Mouse (Mus musculus) stomach, embryonic 14.5 days (tissue): ENCODE data around the gene Sh3bgrl. TPM values are rescaled to one million over a fixed set of nuclear protein-coding genes. Genes with fewer than 3 reads are reported as not detected.
"Not testable (repeated sequence)": the region's sequence is repeated elsewhere in the genome, so short reads cannot be mapped to it uniquely, and the experiment has no call there.

ENCODE experiments used
- ATAC-seq: fragments of 200-750 bp; cut with Nextera tagmentation; 2 replicates; pipeline ENCODE4 v1.8.0; 2017; ENCODE audit warnings: low read depth, moderate TSS enrichment; ENCODE audit not compliant: insufficient number of reproducible peaks, insufficient read depth, low FRiP score
- H3K27ac ChIP-seq: fragments of 300-500 bp; sonication (generic); 2 replicates; pipeline ENCODE4 v1.5.1; 2014; ENCODE audit warnings: mild to moderate bottlenecking, low read length, moderate library complexity, mixed read lengths
- H3K27me3 ChIP-seq: fragments of 300-500 bp; sonication (generic); 2 replicates; pipeline ENCODE4 v1.6.1; 2014; ENCODE audit warnings: low read length, control low read depth, mixed read lengths; ENCODE audit not compliant: control insufficient read depth, insufficient read depth
- H3K36me3 ChIP-seq: fragments of 300-500 bp; sonication (generic); 2 replicates; pipeline ENCODE4 v1.6.1; 2014; ENCODE audit warnings: mild to moderate bottlenecking, control low read depth, low read length, moderate library complexity, mixed read lengths; ENCODE audit not compliant: control insufficient read depth, insufficient read depth
- H3K4me1 ChIP-seq: fragments of 300-500 bp; sonication (generic); 2 replicates; pipeline ENCODE4 v1.6.1; 2014; ENCODE audit warnings: low read length, control low read depth, mixed read lengths; ENCODE audit not compliant: control insufficient read depth, insufficient read depth
- H3K4me2 ChIP-seq: fragments of 300-500 bp; sonication (generic); replicated peaks from 2 replicates; pipeline ENCODE4 v1.6.1; 2014; ENCODE audit warnings: low read depth, low read length, control low read depth
- H3K4me3 ChIP-seq: fragments of 300-500 bp; sonication (generic); 2 replicates; pipeline ENCODE4 v1.5.1; 2014; ENCODE audit warnings: low read depth, low read length, control low read depth
- H3K9ac ChIP-seq: fragments of 300-500 bp; sonication (generic); replicated peaks from 2 replicates; pipeline ENCODE4 v1.6.1; 2014; ENCODE audit warnings: low read depth, mild to moderate bottlenecking, control low read depth, low read length, moderate library complexity, mixed read lengths
- H3K9me3 ChIP-seq: fragments of 300-500 bp; sonication (generic); 2 replicates; pipeline ENCODE4 v1.6.1; 2016; ENCODE audit warnings: low read depth, low read length, control low read depth; ENCODE audit not compliant: control insufficient read depth
- WGBS: fragments of 180-500 bp; shearing (Covaris S2); extraction: QIAGEN DNeasy Blood & Tissue Kit; methylation state at CpG from one replicate; pipeline ENCODE4 v1.1.7; 2014; 5-methylcytosine and 5-hydroxymethylcytosine counted together
- polyA plus RNA-seq: library from polyadenylated mRNA; unstranded; fragments of >200 nt; fragmentation: Nextera tagmentation; extraction: Ambion mirVana; gene quantifications from 2 replicates; pipeline ENCODE4 v1.2.1, GENCODE M21; 2014

The Sh3bgrl gene
- polyA plus RNA-seq, result 174 and 178 TPM in 2 replicates

- peak; percentile 99 for ATAC-seq
- peak within 1 kb of the TSS; percentile 40 for H3K4me3 ChIP-seq
- 13% methylated on average over 26 of the region's 26 CpGs for WGBS
- H3K9ac ChIP-seq, result peak within 1 kb of the TSS; percentile 41
- H3K4me1 ChIP-seq, result no peaks in the 10 kb centered on the region
- peak within 1 kb of the TSS; percentile 46 for H3K4me2 ChIP-seq
- H3K9me3 ChIP-seq, result no peaks in the 10 kb centered on the region
- H3K36me3 ChIP-seq, result no peaks in the 10 kb centered on the region
- peak within 1 kb of the TSS; percentile 82 for H3K27ac ChIP-seq
- no peaks in the 10 kb centered on the region for H3K27me3 ChIP-seq
These were observed at the start of gene Sh3bgrl for GRCm38 (mm10) chrX:109095245-109096242. Gene Sh3bgrl, plus strand, starts transcription at chrX:109095365.

GRCm38 (mm10) chrX:109047773-109048172 is 47.4 kb upstream of the Sh3bgrl start:
- H3K27ac ChIP-seq, result no peak overlapping the region
- H3K4me3 ChIP-seq, result no peak overlapping the region
- no peak overlapping the region for H3K9ac ChIP-seq
- no peaks in the 10 kb centered on the region for H3K4me1 ChIP-seq
- no peaks in the 10 kb centered on the region for H3K9me3 ChIP-seq
- no peak overlapping the region for H3K4me2 ChIP-seq
- 68% methylated on average over 1 of the region's 1 CpGs for WGBS
- ATAC-seq, result no peak
- no peaks in the 10 kb centered on the region for H3K27me3 ChIP-seq
- no peaks in the 10 kb centered on the region for H3K36me3 ChIP-seq

- Histone ChIP-seq H3K9ac (no peak overlapping the region), H3K9me3 (no peaks in the 10 kb centered on the region), H3K4me3 (no peak overlapping the region), H3K4me1 (no peaks in the 10 kb centered on the region), H3K36me3 (no peaks in the 10 kb centered on the region), H3K4me2 (no peak overlapping the region), H3K27ac (no peak overlapping the region), H3K27me3 (no peaks in the 10 kb centered on the region)
- WGBS, result 75% methylated on average over 3 of the region's 3 CpGs
- no peak for ATAC-seq
These were observed 23.4 kb upstream of the Sh3bgrl start for GRCm38 (mm10) chrX:109071719-109072118.

GRCm38 (mm10) chrX:109075716-109076115 is 19.4 kb upstream of the Sh3bgrl start:
- no peaks in the 10 kb centered on the region for H3K9me3 ChIP-seq
- 71% methylated on average over 1 of the region's 1 CpGs for whole genome bisulfite sequencing
- H3K4me3 ChIP-seq, result no peak overlapping the region
- H3K27me3 ChIP-seq, result no peaks in the 10 kb centered on the region
- no peaks in the 10 kb centered on the region for H3K36me3 ChIP-seq
- H3K4me1 ChIP-seq, result no peaks in the 10 kb centered on the region
- no peak for ATAC-seq
- no peak overlapping the region for H3K4me2 ChIP-seq
- H3K9ac ChIP-seq, result no peak overlapping the region
- H3K27ac ChIP-seq, result no peak overlapping the region

GRCm38 (mm10) chrX:109076355-109076754 is 18.8 kb upstream of the Sh3bgrl start:
- no peak overlapping the region for H3K4me2 ChIP-seq
- no peak overlapping the region for H3K9ac ChIP-seq
- no peaks in the 10 kb centered on the region for H3K27me3 ChIP-seq
- H3K27ac ChIP-seq, result no peak overlapping the region
- 16% methylated on average over 3 of the region's 3 CpGs for WGBS
- no peaks in the 10 kb centered on the region for H3K36me3 ChIP-seq
- no peaks in the 10 kb centered on the region for H3K4me1 ChIP-seq
- no peak for ATAC-seq
- no peaks in the 10 kb centered on the region for H3K9me3 ChIP-seq
- H3K4me3 ChIP-seq, result no peak overlapping the region

- not testable (repeated sequence) for H3K4me1 ChIP-seq, H3K36me3 ChIP-seq, H3K9ac ChIP-seq, H3K4me2 ChIP-seq, H3K9me3 ChIP-seq, H3K27me3 ChIP-seq, H3K27ac ChIP-seq, ATAC-seq, H3K4me3 ChIP-seq
- 59% methylated on average over 3 of the region's 4 CpGs for WGBS
These were observed 15.8 kb upstream of the Sh3bgrl start for GRCm38 (mm10) chrX:109079354-109079753.

GRCm38 (mm10) chrX:109087073-109087472 is 8.1 kb upstream of the Sh3bgrl start:
- no peak for ATAC-seq
- no peaks in the 10 kb centered on the region for H3K27me3 ChIP-seq
- H3K36me3 ChIP-seq, result no peaks in the 10 kb centered on the region
- no peak overlapping the region for H3K4me3 ChIP-seq
- no peak overlapping the region for H3K9ac ChIP-seq
- no peaks in the 10 kb centered on the region for H3K9me3 ChIP-seq
- no peak overlapping the region for H3K27ac ChIP-seq
- no peak overlapping the region for H3K4me2 ChIP-seq
- H3K4me1 ChIP-seq, result no peaks in the 10 kb centered on the region

- peak overlapping the region; percentile 40 for H3K4me3 ChIP-seq
- no peaks in the 10 kb centered on the region for H3K27me3 ChIP-seq
- peak; percentile 24; the same call in 1 of the 2 replicates for ATAC-seq
- H3K4me2 ChIP-seq, result peak overlapping the region; percentile 29
- no peaks in the 10 kb centered on the region for H3K4me1 ChIP-seq
- no peaks in the 10 kb centered on the region for H3K9me3 ChIP-seq
- H3K36me3 ChIP-seq, result no peaks in the 10 kb centered on the region
- H3K27ac ChIP-seq, result peak overlapping the region; percentile 82
- no peak overlapping the region; the same call in 1 of the 2 replicates for H3K9ac ChIP-seq
- WGBS, result 16% methylated on average over 4 of the region's 4 CpGs
These were observed 365 bp upstream of the Sh3bgrl start for GRCm38 (mm10) chrX:109094800-109095199.
